Comparison of ENCODE assay signal across 11 mouse cellular contexts in the genomic region with DNA sequence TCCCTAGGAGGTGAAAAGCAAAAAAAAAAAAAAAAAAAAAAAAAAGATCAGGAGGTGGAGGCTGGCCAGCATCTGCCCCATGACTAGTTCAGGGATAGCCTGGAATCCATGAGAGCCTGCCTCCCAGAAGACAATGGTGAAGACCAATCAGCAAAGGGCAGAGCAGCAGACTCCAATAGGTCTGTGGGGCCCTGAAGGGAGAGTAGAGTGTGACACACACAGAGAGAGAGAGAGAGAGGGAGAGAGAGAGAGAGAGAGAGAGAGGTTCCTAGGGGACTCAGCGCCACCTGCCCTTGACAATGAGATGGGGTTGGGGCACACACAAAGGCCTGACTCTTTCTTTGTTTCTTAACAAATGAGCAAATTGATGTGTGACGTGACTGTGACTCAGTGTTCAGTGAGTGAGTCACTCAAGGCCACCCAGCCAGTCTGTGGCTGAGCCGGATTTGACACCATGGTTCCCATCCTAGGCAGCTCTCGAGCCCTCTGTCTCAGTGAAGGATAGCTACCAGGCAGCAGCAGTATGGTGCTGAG. TPM values are rescaled to one million over a fixed set of nuclear protein-coding genes. Genes with fewer than 3 reads are reported as not detected.
DNase-seq lines count a peak whose midpoint lies in the region; ATAC-seq and TF ChIP-seq lines count a peak whose summit lies in the region.
"Had no signal": no experiment of that assay in that cellular context is flagged by ENCODE, and none has a peak within 500 bp of the region (broad histone marks: within the 10 kb centered on the region; RNA-seq: fewer than 3 reads in every experiment).

No protein-coding gene starts in this region.

- ATAC-seq in hindbrain, embryonic 14.5 days (ENCODE audit: low FRiP score): peak; percentile 56; the same call in 1 of the 2 replicates
- peak; percentile 57; the same call in 1 of the 2 replicates for ATAC-seq in neural tube, embryonic 14.5 days (ENCODE audit: low read depth)

- no peak overlapping the region for H3K9ac ChIP-seq in hindbrain, embryonic 14.5 days
- no peak overlapping the region for H3K9ac ChIP-seq in neural tube, embryonic 14.5 days (replicated peaks; ENCODE audit: low read depth, low read length)
- H3K9ac ChIP-seq: liver, embryonic 15.5 days had no signal

- no peaks in the 10 kb centered on the region for H3K36me3 ChIP-seq in hindbrain, embryonic 14.5 days (replicated peaks; ENCODE audit: control insufficient read depth, insufficient read depth)
- H3K36me3 ChIP-seq in neural tube, embryonic 14.5 days (ENCODE audit: control insufficient read depth, insufficient read depth, low read length): no peaks in the 10 kb centered on the region
- H3K36me3 ChIP-seq: liver, embryonic 15.5 days had no signal

- H3K27me3 ChIP-seq in hindbrain, embryonic 14.5 days (ENCODE audit: control insufficient read depth, insufficient read depth, low read length): no peaks in the 10 kb centered on the region
- no peaks in the 10 kb centered on the region for H3K27me3 ChIP-seq in neural tube, embryonic 14.5 days (ENCODE audit: control insufficient read depth, insufficient read depth, low read length)

- H3K4me3 ChIP-seq in hindbrain, embryonic 14.5 days (replicated peaks; ENCODE audit: low read length): no peak overlapping the region
- H3K4me3 ChIP-seq in neural tube, embryonic 14.5 days (ENCODE audit: low read depth, low read length): no peak overlapping the region
- H3K4me3 ChIP-seq: liver, embryonic 15.5 days had no signal

- H3K27ac ChIP-seq in hindbrain, embryonic 14.5 days: peak overlapping the region; percentile 20
- H3K27ac ChIP-seq in neural tube, embryonic 14.5 days (ENCODE audit: low read depth, low read length): no peak overlapping the region
- H3K27ac ChIP-seq: liver, embryonic 15.5 days had no signal

- peaks cover 17% of the 10 kb centered on the region for H3K4me1 ChIP-seq in hindbrain, embryonic 14.5 days (replicated peaks; ENCODE audit: control insufficient read depth, insufficient read depth, low read length)
- H3K4me1 ChIP-seq in neural tube, embryonic 14.5 days (ENCODE audit: control insufficient read depth, insufficient read depth, low read length): peaks cover 5% of the 10 kb centered on the region

- no peaks in the 10 kb centered on the region for H3K9me3 ChIP-seq in hindbrain, embryonic 14.5 days (ENCODE audit: control insufficient read depth, low read length)
- no peaks in the 10 kb centered on the region for H3K9me3 ChIP-seq in neural tube, embryonic 14.5 days (ENCODE audit: control insufficient read depth, low read length)
- H3K9me3 ChIP-seq: liver, embryonic 15.5 days had no signal

- peak; percentile 89 for DNase-seq in heart, adult 11 months
- no peak for DNase-seq in heart, postnatal 4 days
- peak; percentile 75 for DNase-seq in brain, embryonic 14.5 days (ENCODE audit: low read depth)
- DNase-seq in hindbrain, embryonic 14.5 days (ENCODE audit: low spot score): no peak
- DNase-seq in urinary bladder, postnatal 10 days (ENCODE audit: low spot score): no peak
- no peak for DNase-seq in adipocyte (ENCODE audit: low spot score)
- DNase-seq in gastrocnemius, adult 8-10 months (ENCODE audit: low spot score in 2 of 2): no peak
- DNase-seq: cerebellum, adult 2 months; right cerebral cortex, postnatal 14 days had no signal

- 18% methylated on average over 4 of the region's 4 CpGs for WGBS in hindbrain, embryonic 14.5 days
- WGBS in neural tube, embryonic 14.5 days: 12% methylated on average over 4 of the region's 4 CpGs

- no peak overlapping the region for H3K4me2 ChIP-seq in hindbrain, embryonic 14.5 days (replicated peaks)
- H3K4me2 ChIP-seq in neural tube, embryonic 14.5 days (ENCODE audit: low read depth, low read length): no peak overlapping the region
- H3K4me2 ChIP-seq: liver, embryonic 15.5 days had no signal

- no peak for TF ChIP-seq POLR2A in brain, embryonic 14.5 days (IDR thresholded peaks at IDR 0.05; ENCODE audit: borderline replicate concordance, extremely low read depth, insufficient read depth, insufficient read length, poor library complexity, severe bottlenecking)

- TF ChIP-seq CTCF in brain, embryonic 14.5 days (IDR thresholded peaks at IDR 0.05; ENCODE audit: borderline replicate concordance, extremely low read depth, insufficient read depth, insufficient read length): no peak

RNA-seq across cellular contexts. Expression of a gene that starts 52.9 kb away (rescaled TPM):
- not detected for total RNA-seq in heart, postnatal 4 days (2021)
- polyA plus RNA-seq in brain, embryonic 14.5 days (2012; rRNA removed): not detected in 2 replicates
- polyA plus RNA-seq in hindbrain, embryonic 14.5 days (2014; fragmentation: Nextera tagmentation; extraction: Ambion mirVana): not detected in 2 replicates
- not detected in 2 replicates for polyA plus RNA-seq in neural tube, embryonic 14.5 days (2014; fragmentation: Nextera tagmentation; extraction: Ambion mirVana)
- total RNA-seq in gastrocnemius, adult 8-10 months (2022): not detected
- polyA plus RNA-seq: cerebellum, adult 2 months; liver, embryonic 15.5 days had no signal

Comparison
In these comparisons a context has a peak if more than half of its experiments do, and no peak if none do; other contexts are left out.
1. DNase-seq: peak in heart, adult 11 months (single experiment) and brain, embryonic 14.5 days (single experiment); none in heart, postnatal 4 days (single experiment), hindbrain, embryonic 14.5 days (single experiment), urinary bladder, postnatal 10 days (single experiment), adipocyte (single experiment) and gastrocnemius, adult 8-10 months (0 of 2).